Mouse (Mus musculus) stomach, embryonic 14.5 days (tissue): ENCODE data around the gene Ptprk. TPM values are rescaled to one million over a fixed set of nuclear protein-coding genes. Genes with fewer than 3 reads are reported as not detected.

Experiments used
- ATAC-seq: fragments of 200-750 bp; cut with Nextera tagmentation; 2 replicates; pipeline ENCODE4 v1.8.0; 2017; ENCODE audit warnings: low read depth, moderate TSS enrichment; ENCODE audit not compliant: insufficient number of reproducible peaks, insufficient read depth, low FRiP score
- H3K27ac ChIP-seq: fragments of 300-500 bp; sonication (generic); 2 replicates; pipeline ENCODE4 v1.5.1; 2014; ENCODE audit warnings: mild to moderate bottlenecking, low read length, moderate library complexity, mixed read lengths
- H3K27me3 ChIP-seq: fragments of 300-500 bp; sonication (generic); 2 replicates; pipeline ENCODE4 v1.6.1; 2014; ENCODE audit warnings: low read length, control low read depth, mixed read lengths; ENCODE audit not compliant: control insufficient read depth, insufficient read depth
- H3K36me3 ChIP-seq: fragments of 300-500 bp; sonication (generic); 2 replicates; pipeline ENCODE4 v1.6.1; 2014; ENCODE audit warnings: mild to moderate bottlenecking, control low read depth, low read length, moderate library complexity, mixed read lengths; ENCODE audit not compliant: control insufficient read depth, insufficient read depth
- H3K4me1 ChIP-seq: fragments of 300-500 bp; sonication (generic); 2 replicates; pipeline ENCODE4 v1.6.1; 2014; ENCODE audit warnings: low read length, control low read depth, mixed read lengths; ENCODE audit not compliant: control insufficient read depth, insufficient read depth
- H3K4me2 ChIP-seq: fragments of 300-500 bp; sonication (generic); replicated peaks from 2 replicates; pipeline ENCODE4 v1.6.1; 2014; ENCODE audit warnings: low read depth, low read length, control low read depth
- H3K4me3 ChIP-seq: fragments of 300-500 bp; sonication (generic); 2 replicates; pipeline ENCODE4 v1.5.1; 2014; ENCODE audit warnings: low read depth, low read length, control low read depth
- H3K9ac ChIP-seq: fragments of 300-500 bp; sonication (generic); replicated peaks from 2 replicates; pipeline ENCODE4 v1.6.1; 2014; ENCODE audit warnings: low read depth, mild to moderate bottlenecking, control low read depth, low read length, moderate library complexity, mixed read lengths
- H3K9me3 ChIP-seq: fragments of 300-500 bp; sonication (generic); 2 replicates; pipeline ENCODE4 v1.6.1; 2016; ENCODE audit warnings: low read depth, low read length, control low read depth; ENCODE audit not compliant: control insufficient read depth
- WGBS: fragments of 180-500 bp; shearing (Covaris S2); extraction: QIAGEN DNeasy Blood & Tissue Kit; methylation state at CpG from one replicate; pipeline ENCODE4 v1.1.7; 2014; 5-methylcytosine and 5-hydroxymethylcytosine counted together
- polyA plus RNA-seq: library from polyadenylated mRNA; unstranded; fragments of >200 nt; fragmentation: Nextera tagmentation; extraction: Ambion mirVana; gene quantifications from 2 replicates; pipeline ENCODE4 v1.2.1, GENCODE M21; 2014

Ptprk gene
- polyA plus RNA-seq, 1 experiment from 2014 or later: 67.4 TPM

- no peaks in the 10 kb centered on the region for H3K27me3 ChIP-seq
- H3K27ac ChIP-seq: no peak overlapping the region
- H3K9ac ChIP-seq: no peak overlapping the region
- ATAC-seq: no peak
- 71% methylated on average over 20 of the region's 20 CpGs for WGBS
- no peak overlapping the region for H3K4me3 ChIP-seq
- H3K4me2 ChIP-seq: no peak overlapping the region
- no peaks in the 10 kb centered on the region for H3K36me3 ChIP-seq
- H3K4me1 ChIP-seq: 0 out of 2 replicates have a peak, but pooled peaks cover 3% of the 10 kb centered on the region
- H3K9me3 ChIP-seq: no peaks in the 10 kb centered on the region
These were observed 81.4 kb downstream of the Ptprk start for GRCm38 (mm10) chr10:28155688-28156685.

DNA sequence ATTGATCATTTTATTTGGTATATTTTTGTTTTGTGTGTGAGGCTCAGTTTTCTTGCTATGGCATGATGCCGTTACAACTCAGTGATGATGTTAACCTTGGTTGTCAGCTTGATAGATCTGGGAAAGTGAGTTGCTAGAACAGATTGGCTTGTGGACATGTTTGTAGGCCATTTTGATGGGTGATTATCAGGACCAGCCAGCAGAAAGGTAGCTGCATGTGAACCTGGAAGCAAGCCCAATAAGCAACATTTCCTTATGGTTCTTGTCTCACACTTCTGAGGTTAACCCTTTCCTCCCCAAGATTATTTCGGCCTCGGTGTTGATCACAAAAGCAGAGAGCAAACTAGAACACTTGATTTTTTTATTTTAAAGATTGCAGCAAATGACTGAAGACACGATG, 85.1 kb downstream of the Ptprk start:
- Histone ChIP-seq H3K9ac (no peak overlapping the region), H3K36me3 (no peaks in the 10 kb centered on the region), H3K4me2 (no peak overlapping the region), H3K27ac (no peak overlapping the region), H3K27me3 (no peaks in the 10 kb centered on the region), H3K4me1 (peaks cover 11% of the 10 kb centered on the region), H3K4me3 (no peak overlapping the region), H3K9me3 (no peaks in the 10 kb centered on the region)
- 79% methylated on average over 4 of the region's 4 CpGs for WGBS
- ATAC-seq: no peak

DNA sequence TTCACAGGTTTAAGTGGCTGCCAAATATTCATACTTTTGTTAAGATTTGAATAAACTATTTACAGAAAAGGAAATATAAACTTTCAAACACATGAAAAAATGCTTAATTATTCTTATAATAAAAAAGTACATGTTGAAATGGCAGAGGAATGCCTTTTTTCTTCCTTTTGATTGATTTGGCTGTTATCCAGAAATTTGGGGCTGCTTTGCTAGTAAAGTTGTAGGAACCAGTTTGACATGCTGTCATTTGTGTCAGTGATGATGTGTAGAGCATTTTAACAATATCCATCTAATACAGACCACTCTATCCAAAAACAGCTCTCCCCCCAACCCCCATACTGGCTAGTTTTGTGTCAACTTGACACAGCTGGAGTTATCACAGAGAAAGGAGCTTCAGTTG, 86.7 kb downstream of the Ptprk start:
- Histone ChIP-seq H3K4me3 (no peak overlapping the region), H3K9ac (no peak overlapping the region), H3K27ac (no peak overlapping the region), H3K4me2 (no peak overlapping the region), H3K9me3 (no peaks in the 10 kb centered on the region), H3K27me3 (no peaks in the 10 kb centered on the region), H3K4me1 (peaks cover 11% of the 10 kb centered on the region), H3K36me3 (no peaks in the 10 kb centered on the region)
- no peak for ATAC-seq

DNA sequence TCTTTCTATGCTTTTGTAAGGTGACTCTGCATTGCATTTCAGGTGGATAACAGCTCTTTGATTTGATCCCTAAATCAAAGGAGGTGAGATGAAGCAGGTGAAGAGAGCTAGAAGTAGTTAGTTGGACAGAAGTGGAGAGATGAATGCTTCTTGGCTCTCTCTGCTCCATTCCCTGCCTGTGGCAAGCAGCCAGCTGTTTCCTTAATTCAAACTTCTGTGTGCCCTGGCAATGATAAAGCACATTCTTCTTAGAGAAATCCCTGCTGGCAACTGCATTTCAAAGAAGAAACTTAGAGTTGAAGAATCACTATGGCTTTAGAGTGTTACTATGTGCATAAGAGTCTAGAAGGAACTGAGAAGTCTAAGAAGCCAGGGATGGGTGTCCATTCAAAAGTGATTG, 89.6 kb downstream of the Ptprk start:
- no peak overlapping the region for H3K9ac ChIP-seq
- ATAC-seq: peak; percentile 21; the same call in 1 of the 2 replicates
- H3K4me2 ChIP-seq: no peak overlapping the region
- 0 out of 2 replicates have a peak overlapping the region, but pooled peaks have one; percentile 15 for H3K27ac ChIP-seq
- no peaks in the 10 kb centered on the region for H3K27me3 ChIP-seq
- H3K36me3 ChIP-seq: no peaks in the 10 kb centered on the region
- H3K4me3 ChIP-seq: no peak overlapping the region
- H3K4me1 ChIP-seq: peaks cover 11% of the 10 kb centered on the region
- H3K9me3 ChIP-seq: no peaks in the 10 kb centered on the region

DNA sequence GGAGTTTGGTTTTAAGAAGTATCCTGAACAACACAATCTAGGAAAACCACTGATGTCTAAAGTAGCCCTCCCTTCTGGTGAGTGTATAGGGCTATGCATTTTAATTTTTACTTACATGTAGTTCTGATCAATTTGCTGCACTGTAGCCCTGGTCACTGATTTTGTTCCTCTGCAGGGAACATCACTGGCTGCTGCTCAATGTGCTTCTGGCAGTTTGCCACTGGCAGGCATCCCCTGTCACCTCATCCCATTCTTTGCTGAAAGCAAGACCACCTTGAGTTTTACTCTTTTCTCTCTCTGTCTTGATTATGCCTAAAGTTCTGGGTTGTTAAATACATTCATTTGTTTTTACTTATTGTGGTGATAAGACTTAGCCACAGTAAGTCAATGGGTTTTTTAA, 90.1 kb downstream of the Ptprk start:
- Histone ChIP-seq H3K9me3 (no peaks in the 10 kb centered on the region), H3K9ac (no peak overlapping the region), H3K4me3 (no peak overlapping the region), H3K4me2 (no peak overlapping the region), H3K27ac (no peak overlapping the region), H3K36me3 (no peaks in the 10 kb centered on the region), H3K27me3 (no peaks in the 10 kb centered on the region), H3K4me1 (peaks cover 9% of the 10 kb centered on the region)
- ATAC-seq: no peak

GRCm38 (mm10) chr10:28166610-28167009, 92.0 kb downstream of the Ptprk start:
- Histone ChIP-seq H3K27me3 (no peaks in the 10 kb centered on the region), H3K9me3 (no peaks in the 10 kb centered on the region), H3K27ac (no peak overlapping the region), H3K4me1 (peaks cover 8% of the 10 kb centered on the region), H3K9ac (no peak overlapping the region), H3K36me3 (no peaks in the 10 kb centered on the region), H3K4me2 (no peak overlapping the region), H3K4me3 (no peak overlapping the region)
- WGBS: 71% methylated on average over 1 of the region's 1 CpGs
- ATAC-seq: no peak

DNA sequence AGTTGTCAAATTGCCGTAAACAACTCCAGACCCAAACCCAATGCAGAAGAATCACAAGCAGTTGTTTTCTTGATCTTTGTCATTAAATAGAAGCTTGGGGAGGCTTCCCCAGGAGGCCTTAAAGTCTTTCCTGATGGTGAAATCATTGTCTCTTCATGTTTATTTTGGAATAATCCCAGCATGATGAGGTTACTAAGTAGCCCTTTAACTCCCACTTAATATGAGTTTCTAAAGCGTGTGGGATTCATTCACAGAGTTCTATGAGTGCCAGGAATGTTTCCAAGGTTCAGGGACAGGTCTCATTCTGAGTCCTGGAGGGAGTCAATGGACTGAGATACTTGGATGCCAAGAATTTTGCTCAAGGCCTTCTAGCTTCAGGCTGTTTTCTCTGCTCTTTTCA, 92.5 kb downstream of the Ptprk start:
- H3K36me3 ChIP-seq: no peaks in the 10 kb centered on the region
- H3K27me3 ChIP-seq: no peaks in the 10 kb centered on the region
- H3K9ac ChIP-seq: no peak overlapping the region
- 59% methylated on average over 2 of the region's 2 CpGs for WGBS
- no peaks in the 10 kb centered on the region for H3K9me3 ChIP-seq
- no peak for ATAC-seq
- no peak overlapping the region for H3K4me3 ChIP-seq
- no peak overlapping the region for H3K4me2 ChIP-seq
- no peak overlapping the region for H3K27ac ChIP-seq
- H3K4me1 ChIP-seq: peaks cover 8% of the 10 kb centered on the region

GRCm38 (mm10) chr10:28171196-28171595, 96.6 kb downstream of the Ptprk start:
- Histone ChIP-seq H3K4me1 (no peaks in the 10 kb centered on the region), H3K27ac (no peak overlapping the region), H3K4me2 (no peak overlapping the region), H3K9ac (no peak overlapping the region), H3K27me3 (no peaks in the 10 kb centered on the region), H3K4me3 (no peak overlapping the region), H3K9me3 (no peaks in the 10 kb centered on the region), H3K36me3 (no peaks in the 10 kb centered on the region)
- 91% methylated on average over 1 of the region's 1 CpGs for WGBS
- ATAC-seq: no peak
